Mouse (Mus musculus) heart, postnatal 0 days (tissue): ENCODE data around the gene Fsd1l.

Experiments
- CTCF ChIP-seq: IDR thresholded peaks from 2 replicates; pipeline ENCODE4 v1.5.1; 2016; ENCODE audit warnings: antibody characterized with exemption, control low read depth, low read depth
- EP300 ChIP-seq: IDR thresholded peaks from 2 replicates; pipeline ENCODE4 v1.6.1; 2016; ENCODE audit warnings: antibody characterized with exemption, low read depth

DNA sequence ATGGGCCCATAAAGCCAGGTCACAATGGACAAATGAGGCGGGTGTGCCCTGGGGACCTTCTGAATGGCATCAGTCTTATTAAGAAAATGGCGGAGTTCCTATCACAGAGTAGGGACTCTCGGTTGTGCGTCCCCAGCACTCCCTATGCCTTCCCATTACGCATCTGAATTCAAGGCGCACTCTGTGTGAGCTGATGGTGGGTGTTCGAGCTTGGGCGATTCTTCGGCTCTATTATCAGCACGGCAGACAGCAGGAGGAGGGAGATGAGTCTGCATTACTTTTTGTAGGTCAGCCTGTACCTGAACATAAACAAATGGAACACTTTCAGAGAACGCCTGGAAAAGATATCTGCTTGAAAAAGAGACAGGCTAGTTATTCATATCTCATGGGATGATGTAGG, 39.7 kb upstream of the Fsd1l start:
- TF ChIP-seq CTCF (no peak), EP300 (no peak)
